Mouse (Mus musculus): ENCODE measurements around the gene Eif5a2. TPM values are rescaled to one million over a fixed set of nuclear protein-coding genes. Genes with fewer than 3 reads are reported as not detected.

Eif5a2 gene
- total RNA-seq, 2 experiments from 2014 or later = 32.1 to 33.3 TPM

DNA sequence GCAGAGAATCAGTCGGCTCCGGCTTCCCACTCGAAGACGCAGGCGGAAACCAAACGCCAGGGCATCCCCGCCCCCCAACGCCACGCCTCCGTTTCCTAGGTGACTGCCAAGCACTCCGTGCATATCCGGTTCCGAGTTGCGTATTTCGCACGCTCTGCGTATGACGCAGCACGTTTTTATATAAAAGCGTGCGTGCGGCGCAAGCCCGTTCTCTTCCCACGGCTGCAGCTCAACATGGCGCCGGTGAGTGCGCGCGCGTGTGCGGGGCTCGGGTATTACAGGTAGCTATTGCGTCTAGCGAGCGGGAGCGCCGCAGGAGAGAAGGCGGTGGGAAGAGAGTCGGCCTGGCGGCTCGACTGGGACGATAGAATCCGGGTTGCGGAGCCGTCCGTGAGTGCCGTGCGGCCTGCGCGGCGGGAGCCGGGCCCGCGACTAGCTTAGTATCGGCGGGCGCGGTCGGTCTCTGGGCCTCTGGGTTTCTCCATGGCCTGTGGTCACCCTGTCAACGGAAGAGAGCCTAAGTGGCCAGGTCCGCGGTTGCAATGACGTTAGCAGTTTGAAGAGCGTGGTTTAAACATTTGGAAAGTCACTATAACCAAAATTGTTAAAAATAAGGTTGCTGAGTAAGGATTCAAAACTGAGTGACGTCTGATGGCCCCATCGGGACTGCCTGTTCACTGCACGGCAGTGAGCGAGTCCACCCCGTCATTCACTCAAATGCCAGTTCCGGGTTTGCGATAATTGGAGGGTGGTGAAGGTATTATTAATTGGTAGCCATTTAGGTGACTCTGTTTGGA, 24.4 kb downstream of the Eif5a2 start, which contains the start of gene Rpl22l1:
Rpl22l1 (plus strand) TSS at position 136 of the 797 bp plus-strand sequence.
- intact Hi-C loops (cut with DNase I) = no loop called here
- peak; percentile 97 to 98 for DNase-seq (ENCODE audit: low spot score in 2 of 2)

DNA sequence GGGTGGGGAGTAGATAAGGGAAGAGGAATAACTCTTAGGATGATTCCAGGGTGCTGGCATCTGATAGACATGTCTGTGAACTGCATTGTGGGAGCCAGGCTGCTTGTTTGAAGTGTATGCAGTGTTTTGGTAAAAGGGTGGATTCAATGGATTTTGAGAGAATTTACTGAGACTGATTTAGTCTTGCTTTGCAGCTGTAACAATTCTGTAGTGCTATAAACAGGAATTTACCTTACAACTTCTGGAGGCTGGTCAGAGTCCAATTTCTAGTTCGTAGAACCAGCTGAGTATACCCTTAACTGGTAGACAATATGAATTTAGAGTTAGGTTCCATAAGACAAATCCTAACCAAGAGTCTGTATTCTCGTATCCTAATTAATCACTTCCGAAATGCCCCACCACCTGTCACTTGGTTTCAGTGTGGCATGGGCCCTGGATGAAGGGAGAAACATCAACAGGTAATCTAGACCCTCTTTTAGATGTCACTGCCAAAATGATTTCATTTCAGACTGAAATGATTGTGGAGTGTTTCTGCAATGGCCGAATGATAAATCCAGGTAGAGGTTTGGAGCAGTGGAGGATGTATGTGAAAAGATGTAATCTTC, 27.1 kb downstream of the Eif5a2 start:
- intact Hi-C loops (cut with DNase I) = no loop called here
- no peak for DNase-seq (ENCODE audit: low spot score in 2 of 2)

DNA sequence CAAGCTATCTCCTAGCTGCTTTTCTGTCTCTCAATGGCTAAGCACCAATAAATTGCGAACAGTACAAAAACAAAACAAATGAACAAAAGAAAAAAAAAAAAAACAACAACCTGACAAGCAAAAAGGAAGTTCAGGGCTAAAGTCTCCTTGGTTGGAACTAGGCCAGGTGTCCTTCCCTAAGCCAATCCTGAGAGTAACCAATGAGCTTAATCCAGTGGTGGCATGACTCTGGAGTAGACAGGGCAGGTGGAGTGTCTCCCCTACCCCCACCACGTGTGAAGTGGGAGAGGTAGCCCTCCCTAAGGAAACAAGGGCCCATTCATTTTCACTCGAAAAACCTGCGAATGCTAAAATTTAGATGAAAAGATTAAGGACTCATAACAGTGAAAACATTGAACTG, 30.4 kb downstream of the Eif5a2 start:
- no peak for DNase-seq (ENCODE audit: low spot score in 2 of 2)
- intact Hi-C loops (cut with DNase I) = no loop called here

DNA sequence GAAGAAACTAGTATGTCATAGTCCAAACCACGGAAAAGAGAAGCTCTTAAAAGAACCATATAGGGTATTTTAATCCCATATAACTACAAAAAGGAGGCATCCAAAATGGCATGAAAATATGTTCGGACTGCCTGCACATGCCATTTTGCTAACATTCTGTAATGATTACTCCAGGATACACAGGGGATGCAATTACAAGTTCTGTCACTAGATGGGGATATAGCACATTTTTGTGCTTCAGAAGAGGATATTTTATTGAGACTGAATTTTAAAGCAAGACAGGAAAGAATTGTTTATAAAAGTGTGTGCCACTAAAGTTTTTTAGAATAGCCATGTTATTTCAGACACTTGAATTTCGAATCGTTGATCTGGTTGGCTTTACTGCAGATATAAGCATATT, 33.3 kb downstream of the Eif5a2 start:
- intact Hi-C loops (cut with DNase I) = loop anchor here (2.0 kb wide), 1 partner anchor 154 kb away; no protein-coding TSS in a partner anchor
- DNase-seq (ENCODE audit: low spot score in 2 of 2) = no peak

DNA sequence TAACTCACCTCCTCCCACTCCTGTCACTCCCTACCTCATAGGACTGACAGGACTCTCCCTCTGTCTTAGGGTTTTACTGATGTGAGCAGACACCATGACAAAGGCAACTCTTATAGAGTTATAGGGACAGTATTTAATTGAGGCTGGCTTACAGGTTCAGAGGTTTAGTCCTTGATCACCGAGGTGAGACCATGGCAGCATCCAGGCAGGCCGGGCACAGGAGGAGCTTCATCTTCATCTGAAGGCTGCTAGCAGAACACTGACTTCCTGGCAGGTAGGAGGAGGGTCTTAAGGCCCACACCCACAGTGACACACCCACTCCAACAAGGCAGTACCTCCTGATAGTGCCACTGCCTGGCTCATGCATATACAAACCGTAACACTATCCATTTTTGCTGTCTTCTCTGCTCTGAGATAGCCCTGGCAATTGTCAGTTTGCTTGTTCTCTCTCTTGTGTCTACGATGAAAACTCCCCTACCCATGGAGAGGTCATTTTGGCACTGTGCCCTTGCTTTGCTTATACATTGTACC, 35.0 kb downstream of the Eif5a2 start:
- no peak for DNase-seq (ENCODE audit: low spot score in 2 of 2)
- intact Hi-C loops (cut with DNase I) = no loop called here

DNA sequence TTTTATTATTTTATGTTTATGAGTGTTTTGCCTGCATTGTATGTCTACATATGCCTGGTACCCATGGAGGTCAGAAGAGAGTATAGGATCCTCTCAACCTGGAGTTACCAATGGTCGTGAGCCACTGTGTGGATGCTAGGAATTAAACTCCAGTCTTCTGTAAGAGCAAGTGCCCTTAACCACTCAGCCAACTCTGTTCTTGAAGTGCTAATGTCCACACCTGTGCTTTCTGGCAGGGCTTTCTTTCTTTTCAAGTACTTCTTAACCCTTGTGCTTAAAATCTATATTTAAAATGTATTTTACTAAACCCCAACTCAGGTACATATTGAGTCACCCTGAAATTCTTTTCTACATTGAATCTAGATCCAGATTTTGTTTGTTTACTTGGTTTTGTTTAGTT, 45.2 kb downstream of the Eif5a2 start:
- no peak for DNase-seq (ENCODE audit: low spot score in 2 of 2)
- intact Hi-C loops (cut with DNase I) = no loop called here

DNA sequence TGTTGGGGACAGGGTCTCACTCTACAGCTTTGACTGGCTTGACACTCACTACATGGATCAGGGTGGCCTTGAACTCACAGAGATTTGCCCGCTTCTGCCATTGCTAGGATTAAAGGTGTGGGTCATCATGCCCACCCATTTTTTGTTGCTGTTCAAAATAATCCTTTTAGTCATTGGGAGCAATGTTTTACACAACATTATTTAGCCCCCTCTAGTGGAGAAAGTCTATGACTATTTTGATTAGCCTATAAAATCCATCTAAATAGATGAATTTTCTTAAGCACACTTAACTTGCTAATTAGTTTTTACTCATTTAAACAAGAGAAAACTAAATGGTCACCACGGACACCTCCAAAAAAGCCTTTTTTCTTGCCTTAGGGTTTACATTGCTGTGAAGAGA, 46.5 kb downstream of the Eif5a2 start:
- DNase-seq (ENCODE audit: low spot score in 2 of 2) = no peak
- intact Hi-C loops (cut with DNase I) = no loop called here

DNA sequence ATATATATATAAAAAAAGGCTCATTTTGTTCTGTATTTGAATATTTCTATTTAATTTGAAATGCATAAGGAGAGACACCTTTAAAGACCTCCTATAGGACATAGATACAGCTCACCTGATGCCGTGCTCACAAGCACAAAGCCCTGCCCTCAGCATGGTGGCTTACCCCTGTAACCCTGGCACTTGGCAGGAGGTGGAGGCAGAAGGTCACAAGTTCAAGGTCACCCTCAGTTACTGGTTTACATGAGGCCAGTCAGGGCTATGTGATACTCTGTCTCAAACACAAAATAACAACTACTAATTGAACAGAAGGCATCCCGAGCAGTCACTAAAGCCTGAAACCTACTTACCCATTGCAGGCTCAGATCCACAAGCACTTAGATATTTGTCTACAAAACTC, 48.4 kb downstream of the Eif5a2 start:
- no peak for DNase-seq (ENCODE audit: low spot score in 2 of 2)
- intact Hi-C loops (cut with DNase I) = no loop called here

DNA sequence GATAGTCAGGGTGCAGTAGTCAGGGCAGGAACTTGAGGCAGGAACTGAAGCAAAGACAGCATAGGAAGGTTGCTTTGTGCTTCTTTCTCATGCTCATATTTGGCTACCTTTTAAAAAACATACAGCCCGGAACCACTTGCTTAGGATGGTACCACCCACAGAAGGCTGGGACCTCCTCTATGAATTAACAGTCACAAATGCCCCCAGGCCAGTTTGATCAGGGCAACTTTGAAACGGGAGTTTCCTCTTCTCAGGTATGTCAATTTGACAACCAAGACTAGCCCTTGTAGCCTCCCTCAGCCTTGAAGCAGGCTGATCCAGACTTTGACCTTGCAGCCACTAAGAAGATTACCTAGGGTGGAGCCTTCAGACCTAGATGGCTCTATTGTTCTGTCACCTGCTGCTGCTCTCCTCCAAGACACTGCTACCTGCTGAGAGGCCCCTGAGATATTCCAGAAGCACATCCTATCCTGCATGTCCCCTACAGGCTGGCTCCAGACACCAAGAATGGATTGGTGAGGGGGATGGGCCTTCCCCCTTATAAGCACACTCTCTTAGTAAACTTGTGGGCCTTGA, 55.8 kb downstream of the Eif5a2 start:
- DNase-seq (ENCODE audit: low spot score in 2 of 2) = no peak

DNA sequence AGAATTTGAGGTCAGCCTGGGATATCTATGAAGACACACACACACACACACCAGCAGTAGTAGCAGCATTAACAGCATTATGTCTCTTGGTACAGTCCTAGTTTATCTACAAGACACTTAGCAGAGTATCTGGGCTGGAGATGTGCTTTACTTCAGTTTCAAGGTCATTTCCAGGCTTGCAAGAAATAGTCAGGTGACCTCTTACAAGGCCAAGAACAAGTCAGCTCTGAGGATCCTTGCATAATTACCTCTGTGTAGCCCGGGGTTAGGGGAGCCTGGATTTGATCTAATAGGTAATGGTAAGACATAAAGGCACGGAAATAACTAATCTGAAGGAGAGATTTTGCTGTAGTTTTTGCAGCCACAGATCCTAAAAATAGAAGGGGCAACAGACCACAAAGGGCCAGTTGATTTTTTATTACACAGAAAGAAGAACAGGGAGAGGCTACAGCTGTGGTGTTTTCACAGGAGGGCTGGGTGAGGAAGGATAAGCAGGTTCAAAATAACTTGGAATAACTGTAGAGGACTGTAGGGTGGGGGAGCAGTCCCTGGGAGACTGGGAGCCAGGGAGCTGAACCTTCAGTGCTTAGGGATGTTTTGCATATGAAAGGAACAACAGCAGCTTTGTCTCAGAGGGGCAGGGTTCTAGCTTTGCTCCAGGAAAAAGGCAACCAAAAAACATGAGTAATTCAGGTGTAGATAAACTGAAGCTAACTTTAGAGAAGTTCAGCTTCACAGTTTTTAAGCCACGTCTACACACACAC, 61.0 kb downstream of the Eif5a2 start:
- intact Hi-C loops (cut with DNase I) = no loop called here

More for the DNA sequence above, 55.8 kb downstream of the Eif5a2 start:
- intact Hi-C loops (cut with DNase I) = no loop called here

DNA sequence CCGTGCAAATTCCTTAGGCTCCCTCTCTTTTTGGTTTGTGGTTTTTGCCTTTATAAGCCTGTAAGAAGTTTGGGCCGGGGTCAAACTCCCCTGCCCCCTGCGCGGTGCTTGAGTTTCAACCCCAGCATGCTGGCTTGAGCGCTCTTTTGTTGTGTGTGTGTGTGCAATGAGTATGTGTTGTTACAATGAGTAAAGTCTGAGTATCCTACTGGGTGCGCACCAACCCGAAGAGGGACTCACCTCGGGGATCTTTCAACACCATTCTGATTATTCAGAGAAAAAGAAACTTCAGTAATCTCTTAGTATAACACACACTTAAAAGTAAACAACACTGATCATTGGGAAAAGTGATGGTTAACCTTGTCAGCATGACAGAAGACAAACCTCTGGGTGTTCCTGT, 62.2 kb downstream of the Eif5a2 start:
- DNase-seq (ENCODE audit: low spot score in 2 of 2) = no peak
- intact Hi-C loops (cut with DNase I) = no loop called here

More for the DNA sequence above, 61.0 kb downstream of the Eif5a2 start:
- no peak for DNase-seq (ENCODE audit: low spot score in 2 of 2)

DNA sequence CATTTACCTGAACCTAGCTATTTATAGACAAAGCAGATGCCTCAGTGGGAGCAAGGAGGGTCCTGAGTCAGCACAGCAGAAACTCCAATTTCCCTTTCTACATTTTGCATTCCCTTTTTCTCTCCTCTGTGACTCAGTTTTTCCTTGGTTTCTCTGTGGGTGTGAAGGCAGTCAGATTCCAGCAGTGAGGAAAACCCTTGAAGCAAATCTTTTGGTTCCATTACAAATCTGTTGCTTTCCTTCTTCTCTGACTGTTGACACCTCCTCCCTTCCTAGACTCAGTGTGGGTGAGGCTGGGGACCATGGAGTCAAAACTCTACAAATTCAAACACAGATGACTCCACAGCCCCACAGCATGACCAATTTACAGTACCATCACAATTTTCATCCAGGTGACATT, 66.0 kb downstream of the Eif5a2 start:
- no peak for DNase-seq (ENCODE audit: low spot score in 2 of 2)
- intact Hi-C loops (cut with DNase I) = no loop called here

Other genes with a start within 250 kb of the Eif5a2 start
- gene Slc2a2, start 83.4 kb upstream of the Eif5a2 start, total RNA-seq (2021) = not detected
- gene Rpl22l1, start 24.2 kb downstream of the Eif5a2 start, total RNA-seq (2021) = 100 to 1,000 TPM; 196 to 200 TPM
- not detected for gene Gm1527, start 111.3 kb downstream of the Eif5a2 start, total RNA-seq (2021)